Mouse (Mus musculus): ENCODE data around the gene Mipol1. TPM values are rescaled to one million over a fixed set of nuclear protein-coding genes. Genes with fewer than 3 reads are reported as not detected.
"Not testable (repeated sequence)": the region's sequence is repeated elsewhere in the genome, so short reads cannot be mapped to it uniquely, and the experiment has no call there.

Mipol1 gene
- polyA plus RNA-seq, 1 experiment from 2014 or later, result 5.8 TPM

DNA sequence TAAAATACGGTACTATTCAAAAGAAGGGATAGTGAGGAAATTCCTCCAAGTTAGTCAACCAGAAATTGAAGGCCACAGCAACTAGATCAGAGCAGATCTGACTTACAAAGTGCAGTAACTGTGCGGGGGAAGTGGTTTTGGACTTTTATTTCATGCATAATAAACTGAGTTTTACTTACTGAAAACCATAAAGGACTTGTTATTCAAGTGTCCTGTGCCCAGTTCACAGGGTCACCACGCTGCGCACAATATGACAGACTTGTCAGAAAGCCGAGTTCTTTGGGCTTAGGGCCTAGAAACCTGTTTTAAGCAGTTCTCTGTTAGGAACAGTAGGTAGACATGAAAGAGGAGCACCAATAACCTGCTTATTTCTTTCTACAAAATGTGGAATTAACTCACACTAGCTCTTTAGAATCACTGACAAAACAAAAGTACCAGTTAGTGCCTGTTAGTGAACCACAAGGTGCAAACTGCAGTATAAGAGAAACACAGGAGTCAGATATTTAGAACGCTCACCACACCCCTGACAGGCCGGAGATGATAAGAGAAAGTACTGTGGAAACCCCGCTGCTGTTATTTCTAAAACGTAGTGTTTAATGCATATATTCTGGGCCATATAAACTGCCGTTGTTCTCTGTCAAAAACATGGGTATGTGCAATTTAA, 32.7 kb upstream of the Mipol1 start, which contains the start of gene Slc25a21:
Gene Slc25a21, minus strand, starts transcription at position 110 of the 664 bp plus-strand sequence.
- no peak for DNase-seq (ENCODE audit: low spot score)
- H3K27me3 ChIP-seq (ENCODE audit: control insufficient read depth, insufficient read depth, low read length), result no peaks in the 10 kb centered on the region
- WGBS, result 49% methylated on average over 10 of the region's 10 CpGs
- H3K27ac ChIP-seq (ENCODE audit: low read depth, low read length), result no peak within 1 kb of the TSS
- peak within 1 kb of the TSS; percentile 50 for H3K9ac ChIP-seq (ENCODE audit: low read length)
- no peaks in the 10 kb centered on the region for H3K9me3 ChIP-seq (ENCODE audit: control insufficient read depth, low read length)
- H3K4me1 ChIP-seq (ENCODE audit: control insufficient read depth, insufficient read depth, low read length), result no peaks in the 10 kb centered on the region
- peak within 1 kb of the TSS; percentile 51 for H3K4me3 ChIP-seq (ENCODE audit: low read depth, low read length)
- H3K4me2 ChIP-seq (ENCODE audit: low read depth), result peak within 1 kb of the TSS; percentile 75
- H3K36me3 ChIP-seq (ENCODE audit: control insufficient read depth, insufficient read depth, low read length), result no peaks in the 10 kb centered on the region
- no peak for ATAC-seq (ENCODE audit: insufficient read depth, low FRiP score, low TSS enrichment)

DNA sequence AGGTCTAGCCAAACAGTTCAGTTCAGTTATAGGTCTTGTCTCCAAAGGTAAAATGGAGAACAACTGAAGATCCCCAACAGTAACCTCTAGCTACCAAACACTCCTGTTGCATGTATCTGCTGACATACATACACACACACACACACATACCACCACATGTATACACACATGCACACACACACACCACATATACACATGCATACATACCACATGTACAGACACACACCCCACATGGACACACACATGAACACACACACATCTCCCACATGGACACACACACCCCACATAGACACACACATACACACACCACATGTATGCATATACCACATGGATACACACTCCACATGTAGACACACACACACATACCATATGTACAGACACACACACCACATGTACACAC, 32.0 kb upstream of the Mipol1 start:
- Histone ChIP-seq H3K27ac (ENCODE audit: low read depth, low read length) (no peak overlapping the region), H3K4me2 (ENCODE audit: low read depth) (no peak overlapping the region), H3K9ac (ENCODE audit: low read length) (no peak overlapping the region), H3K4me3 (ENCODE audit: low read depth, low read length) (no peak overlapping the region), H3K36me3 (ENCODE audit: control insufficient read depth, insufficient read depth, low read length) (no peaks in the 10 kb centered on the region), H3K9me3 (ENCODE audit: control insufficient read depth, low read length) (no peaks in the 10 kb centered on the region), H3K27me3 (ENCODE audit: control insufficient read depth, insufficient read depth, low read length) (no peaks in the 10 kb centered on the region), H3K4me1 (ENCODE audit: control insufficient read depth, insufficient read depth, low read length) (no peaks in the 10 kb centered on the region)
- ATAC-seq (ENCODE audit: insufficient read depth, low FRiP score, low TSS enrichment), result no peak
- no peak for DNase-seq (ENCODE audit: low spot score)

DNA sequence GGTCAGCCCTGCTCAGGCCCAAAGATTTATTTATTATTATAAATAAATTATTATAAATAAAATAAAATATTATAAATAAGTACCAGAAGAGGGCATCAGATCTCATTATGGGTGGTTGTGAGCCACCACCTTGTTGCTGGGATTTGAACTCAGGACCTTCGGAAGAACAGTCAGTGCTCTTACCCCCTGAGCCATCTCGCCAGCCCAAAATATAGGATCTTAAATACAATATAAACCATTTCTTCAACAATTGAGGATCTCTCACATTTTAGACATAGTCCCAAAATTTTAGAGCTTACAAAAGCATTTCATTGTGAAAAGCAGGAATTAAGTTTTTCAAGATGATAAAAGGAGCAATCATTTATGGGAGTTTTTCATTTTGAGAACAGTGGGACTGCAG, 30.8 kb upstream of the Mipol1 start:
- DNase-seq (ENCODE audit: low spot score) (no peak), ATAC-seq (ENCODE audit: insufficient read depth, low FRiP score, low TSS enrichment) (no peak)
- Histone ChIP-seq H3K4me2 (ENCODE audit: low read depth) (no peak overlapping the region), H3K27me3 (ENCODE audit: control insufficient read depth, insufficient read depth, low read length) (no peaks in the 10 kb centered on the region), H3K4me3 (ENCODE audit: low read depth, low read length) (no peak overlapping the region), H3K9ac (ENCODE audit: low read length) (no peak overlapping the region), H3K27ac (ENCODE audit: low read depth, low read length) (no peak overlapping the region), H3K4me1 (ENCODE audit: control insufficient read depth, insufficient read depth, low read length) (no peaks in the 10 kb centered on the region), H3K9me3 (ENCODE audit: control insufficient read depth, low read length) (no peaks in the 10 kb centered on the region), H3K36me3 (ENCODE audit: control insufficient read depth, insufficient read depth, low read length) (no peaks in the 10 kb centered on the region)
- WGBS, result 88% methylated on average over 2 of the region's 2 CpGs

DNA sequence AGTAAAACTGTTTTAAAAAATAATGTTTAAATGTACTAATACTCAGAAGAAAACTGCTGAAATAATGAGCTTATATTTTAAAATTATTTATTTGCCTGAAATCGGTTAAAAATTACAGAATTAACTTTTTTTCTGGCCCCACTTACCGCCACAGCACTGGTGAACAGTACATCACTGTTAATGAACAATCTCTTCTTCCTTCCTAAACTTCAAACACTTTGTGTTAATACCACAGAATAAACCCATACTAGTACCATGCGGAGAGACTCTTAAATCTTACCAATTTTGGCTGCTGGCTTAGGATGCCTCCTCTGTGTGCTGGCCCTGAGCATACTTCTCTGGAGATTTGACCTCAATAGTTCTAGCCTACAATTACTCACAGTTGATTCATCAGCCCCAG, 28.3 kb upstream of the Mipol1 start:
- H3K27me3 ChIP-seq (ENCODE audit: control insufficient read depth, insufficient read depth, low read length), result no peaks in the 10 kb centered on the region
- H3K9me3 ChIP-seq (ENCODE audit: control insufficient read depth, low read length), result no peaks in the 10 kb centered on the region
- WGBS, result 91% methylated on average over 3 of the region's 3 CpGs
- no peak for ATAC-seq (ENCODE audit: insufficient read depth, low FRiP score, low TSS enrichment)
- no peak overlapping the region for H3K4me2 ChIP-seq (ENCODE audit: low read depth)
- H3K4me3 ChIP-seq (ENCODE audit: low read depth, low read length), result no peak overlapping the region
- H3K4me1 ChIP-seq (ENCODE audit: control insufficient read depth, insufficient read depth, low read length), result no peaks in the 10 kb centered on the region
- H3K36me3 ChIP-seq (ENCODE audit: control insufficient read depth, insufficient read depth, low read length), result no peaks in the 10 kb centered on the region
- no peak for DNase-seq (ENCODE audit: low spot score)
- H3K9ac ChIP-seq (ENCODE audit: low read length), result no peak overlapping the region
- H3K27ac ChIP-seq (ENCODE audit: low read depth, low read length), result no peak overlapping the region

DNA sequence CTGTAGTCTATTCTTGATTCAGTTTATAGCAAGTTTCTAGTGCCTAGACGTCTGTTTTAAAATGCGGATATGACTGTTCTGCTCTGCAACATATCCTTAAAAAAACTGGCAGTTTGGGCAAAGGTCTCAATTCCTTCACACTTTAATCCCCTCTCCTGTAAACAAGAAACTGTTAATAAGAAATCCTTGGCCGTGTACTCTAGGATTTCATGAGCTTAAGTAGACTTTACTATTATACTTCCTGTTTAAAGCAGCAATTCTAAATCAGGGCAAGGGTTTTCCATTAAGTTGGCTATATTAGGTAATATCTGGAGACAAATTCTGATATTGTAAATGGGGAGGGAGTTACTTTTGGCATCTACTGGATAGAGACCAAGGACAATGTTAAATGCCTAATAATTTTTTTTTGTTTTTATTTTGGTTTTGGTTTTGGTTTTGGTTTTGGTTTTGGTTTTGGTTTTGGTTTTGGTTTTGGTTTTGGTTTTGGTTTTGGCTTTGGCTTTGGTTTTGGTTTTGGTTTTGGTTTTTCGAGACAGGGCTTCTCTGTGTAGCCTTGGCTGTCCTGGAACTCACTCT, 25.9 kb upstream of the Mipol1 start:
- no peaks in the 10 kb centered on the region for H3K27me3 ChIP-seq (ENCODE audit: control insufficient read depth, insufficient read depth, low read length)
- H3K4me2 ChIP-seq (ENCODE audit: low read depth), result no peak overlapping the region
- no peak for ATAC-seq (ENCODE audit: insufficient read depth, low FRiP score, low TSS enrichment)
- H3K27ac ChIP-seq (ENCODE audit: low read depth, low read length), result no peak overlapping the region
- no peak overlapping the region for H3K4me3 ChIP-seq (ENCODE audit: low read depth, low read length)
- no peaks in the 10 kb centered on the region for H3K36me3 ChIP-seq (ENCODE audit: control insufficient read depth, insufficient read depth, low read length)
- H3K4me1 ChIP-seq (ENCODE audit: control insufficient read depth, insufficient read depth, low read length), result no peaks in the 10 kb centered on the region
- H3K9me3 ChIP-seq (ENCODE audit: control insufficient read depth, low read length), result no peaks in the 10 kb centered on the region
- no peak overlapping the region for H3K9ac ChIP-seq (ENCODE audit: low read length)
- 87% methylated on average over 4 of the region's 4 CpGs for WGBS
- DNase-seq (ENCODE audit: low spot score), result no peak

DNA sequence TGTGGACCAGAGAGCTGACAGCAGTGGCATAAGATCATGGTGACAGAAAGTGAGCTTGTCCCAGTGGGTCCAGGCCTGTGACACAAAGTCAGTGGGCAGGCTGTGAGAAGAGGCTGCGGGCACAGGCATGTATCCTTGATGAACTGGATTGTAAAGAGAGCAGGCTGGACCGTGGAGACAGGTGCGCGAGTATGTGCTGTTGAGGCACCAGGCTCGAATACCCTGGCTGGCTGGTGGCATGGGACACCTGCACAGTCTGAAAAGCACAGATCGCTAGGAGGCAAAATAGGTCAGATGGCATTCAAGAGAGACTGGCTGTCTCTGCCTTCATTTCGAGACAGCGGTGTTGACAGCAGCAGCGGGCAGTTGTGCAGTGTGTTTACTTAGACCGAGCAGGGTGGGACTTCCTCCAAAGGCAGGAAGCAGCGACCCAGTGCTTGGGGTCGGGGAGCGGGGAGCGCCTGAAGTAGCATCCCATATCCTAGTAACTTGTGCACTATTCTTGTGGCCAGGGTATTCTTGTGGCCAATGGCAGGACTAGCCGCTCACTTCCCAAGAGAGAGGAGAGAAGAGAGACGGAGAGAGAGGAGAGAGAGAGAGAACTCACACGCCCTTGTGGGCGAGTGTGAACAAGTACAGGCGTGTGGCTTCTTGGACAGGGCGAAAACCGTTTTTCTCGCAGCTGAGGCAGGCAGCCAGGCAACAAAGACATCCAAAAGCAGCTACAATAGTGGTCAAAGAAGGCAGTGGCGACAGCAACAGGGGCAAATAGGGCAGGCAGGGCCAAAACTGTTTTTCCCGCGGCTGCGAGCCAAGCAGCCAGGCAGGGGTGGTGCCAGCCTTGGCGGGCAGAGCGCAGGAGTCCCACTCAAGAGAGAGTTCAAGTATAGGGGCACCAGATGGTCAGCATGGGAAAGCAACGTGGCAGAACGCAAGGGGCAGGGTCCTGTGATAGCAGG, 18.6 kb upstream of the Mipol1 start:
- DNase-seq (ENCODE audit: low spot score) (peak; percentile 57), ATAC-seq (ENCODE audit: insufficient read depth, low FRiP score, low TSS enrichment) (peak; percentile 76)
- no peaks in the 10 kb centered on the region for H3K4me1 ChIP-seq (ENCODE audit: control insufficient read depth, insufficient read depth, low read length)
- H3K27ac ChIP-seq (ENCODE audit: low read depth, low read length), result no peak overlapping the region; the same call in 1 of the 2 replicates
- H3K36me3 ChIP-seq (ENCODE audit: control insufficient read depth, insufficient read depth, low read length), result no peaks in the 10 kb centered on the region
- H3K9me3 ChIP-seq (ENCODE audit: control insufficient read depth, low read length), result no peaks in the 10 kb centered on the region
- peak overlapping the region; percentile 46 for H3K4me3 ChIP-seq (ENCODE audit: low read depth, low read length)
- peak overlapping the region; percentile 84 for H3K4me2 ChIP-seq (ENCODE audit: low read depth)
- no peaks in the 10 kb centered on the region for H3K27me3 ChIP-seq (ENCODE audit: control insufficient read depth, insufficient read depth, low read length)
- peak overlapping the region; percentile 70 for H3K9ac ChIP-seq (ENCODE audit: low read length)
- WGBS, result 8% methylated on average over 30 of the region's 30 CpGs

DNA sequence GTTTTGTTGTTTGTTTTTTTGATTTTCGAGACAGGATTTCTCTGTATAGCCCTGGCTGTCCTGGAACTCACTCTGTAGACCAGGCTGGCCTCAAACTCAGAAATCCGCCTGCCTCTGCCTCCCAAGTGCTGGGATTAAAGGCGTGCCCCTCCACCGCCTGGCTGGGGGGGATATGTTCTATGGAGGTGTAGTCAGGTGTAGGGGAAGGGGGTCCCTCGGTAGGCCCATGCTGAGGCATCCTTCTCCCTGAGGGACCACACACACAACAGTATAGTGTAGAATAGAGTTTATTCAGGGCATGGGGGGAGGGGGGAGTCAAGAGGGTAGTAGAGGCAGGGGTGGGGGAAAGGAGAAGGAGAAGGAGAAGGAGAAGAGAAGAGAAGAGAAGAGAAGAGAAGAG, 17.8 kb upstream of the Mipol1 start:
- not testable (repeated sequence) for H3K36me3 ChIP-seq (ENCODE audit: control insufficient read depth, insufficient read depth, low read length); H3K9me3 ChIP-seq (ENCODE audit: control insufficient read depth, low read length); H3K27me3 ChIP-seq (ENCODE audit: control insufficient read depth, insufficient read depth, low read length); H3K4me2 ChIP-seq (ENCODE audit: low read depth); H3K4me1 ChIP-seq (ENCODE audit: control insufficient read depth, insufficient read depth, low read length); H3K9ac ChIP-seq (ENCODE audit: low read length); DNase-seq (ENCODE audit: low spot score); H3K4me3 ChIP-seq (ENCODE audit: low read depth, low read length); H3K27ac ChIP-seq (ENCODE audit: low read depth, low read length)
- 0 out of 2 replicates have a peak, but pooled peaks have one; percentile 25 for ATAC-seq (ENCODE audit: insufficient read depth, low FRiP score, low TSS enrichment)
- WGBS, result 73% methylated on average over 5 of the region's 5 CpGs

DNA sequence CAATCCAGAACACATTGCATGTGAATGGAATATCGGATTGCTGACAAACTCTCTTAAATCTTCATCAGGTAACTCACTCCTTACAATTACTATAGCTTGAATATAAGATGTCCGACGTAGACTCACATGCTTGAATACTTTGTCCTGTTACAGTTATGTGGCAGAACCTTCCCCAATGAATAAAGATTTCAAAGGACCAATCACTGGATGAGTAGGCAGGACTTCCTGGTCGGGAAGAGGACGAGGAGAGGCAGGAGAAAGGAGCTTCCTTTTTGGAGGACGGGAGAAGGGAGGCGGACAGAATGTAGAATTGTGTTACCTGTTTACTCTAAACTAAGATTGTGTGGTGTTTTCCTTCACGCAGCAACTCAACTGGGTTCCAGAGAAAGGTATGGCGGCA, 3.8 kb upstream of the Mipol1 start:
- WGBS, result 87% methylated on average over 9 of the region's 9 CpGs
- Histone ChIP-seq H3K4me2 (ENCODE audit: low read depth) (no peak overlapping the region), H3K9ac (ENCODE audit: low read length) (no peak overlapping the region), H3K27ac (ENCODE audit: low read depth, low read length) (no peak overlapping the region), H3K4me3 (ENCODE audit: low read depth, low read length) (no peak overlapping the region), H3K4me1 (ENCODE audit: control insufficient read depth, insufficient read depth, low read length) (peaks cover 3% of the 10 kb centered on the region; the same call in 1 of the 2 replicates), H3K36me3 (ENCODE audit: control insufficient read depth, insufficient read depth, low read length) (no peaks in the 10 kb centered on the region), H3K9me3 (ENCODE audit: control insufficient read depth, low read length) (no peaks in the 10 kb centered on the region), H3K27me3 (ENCODE audit: control insufficient read depth, insufficient read depth, low read length) (no peaks in the 10 kb centered on the region)
- no peak for DNase-seq (ENCODE audit: low spot score)
- no peak for ATAC-seq (ENCODE audit: insufficient read depth, low FRiP score, low TSS enrichment)
